Mouse (Mus musculus): Measurements from ENCODE around the gene Ppdpf.
"Not testable (repeated sequence)": the region's sequence is repeated elsewhere in the genome, so short reads cannot be mapped to it uniquely, and the experiment has no call there.

Ppdpf gene

DNA sequence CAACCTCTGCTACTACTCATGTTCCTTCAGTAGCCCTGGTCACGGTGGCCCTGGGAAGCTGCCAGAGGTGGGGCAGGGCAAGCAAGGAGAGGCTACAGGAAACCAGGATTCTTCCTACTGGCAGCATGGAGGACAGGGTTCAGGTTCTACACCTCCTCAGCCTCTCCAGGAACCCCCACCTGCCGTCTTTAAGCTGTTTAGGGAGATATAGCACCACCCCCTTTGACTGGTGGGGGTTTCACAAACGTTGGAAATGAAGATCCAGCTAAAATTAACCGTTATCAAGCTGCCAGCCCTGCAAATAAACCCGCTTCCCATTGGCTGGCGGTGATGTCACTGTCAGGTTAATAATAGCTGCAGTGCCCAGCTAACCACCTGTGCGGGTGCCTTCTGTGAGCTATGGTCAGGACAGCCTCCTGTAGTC is 27.9 kb upstream of the Ppdpf start:
- DNase-seq (ENCODE audit: low spot score) = no peak

GRCm38 (mm10) chr2:181159771-181160170 is 27.3 kb upstream of the Ppdpf start:
- no peak for DNase-seq (ENCODE audit: low spot score)

DNA sequence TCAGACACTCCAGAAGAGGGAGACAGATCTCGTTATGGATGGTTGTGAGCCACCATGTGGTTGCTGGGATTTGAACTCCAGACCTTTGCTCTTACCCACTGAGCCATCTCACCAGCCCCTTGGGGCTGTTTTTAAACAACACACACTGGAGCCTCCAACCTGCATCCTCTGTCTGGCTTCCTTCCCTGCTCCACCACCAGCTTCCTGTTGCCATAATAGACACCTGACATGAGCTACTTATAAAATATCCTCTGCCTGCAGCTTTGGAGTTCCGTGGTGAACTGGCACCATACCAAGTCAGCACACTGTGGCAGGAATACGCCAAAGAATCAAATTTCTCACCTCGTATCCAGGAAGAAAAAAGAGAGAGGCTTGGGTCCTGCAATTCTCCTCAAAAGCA is 26.2 kb upstream of the Ppdpf start:
- no peak for DNase-seq (ENCODE audit: low spot score)

- DNase-seq (ENCODE audit: low spot score) = no peak
Observed at GRCm38 (mm10) chr2:181166469-181166868, 20.6 kb upstream of the Ppdpf start.

DNA sequence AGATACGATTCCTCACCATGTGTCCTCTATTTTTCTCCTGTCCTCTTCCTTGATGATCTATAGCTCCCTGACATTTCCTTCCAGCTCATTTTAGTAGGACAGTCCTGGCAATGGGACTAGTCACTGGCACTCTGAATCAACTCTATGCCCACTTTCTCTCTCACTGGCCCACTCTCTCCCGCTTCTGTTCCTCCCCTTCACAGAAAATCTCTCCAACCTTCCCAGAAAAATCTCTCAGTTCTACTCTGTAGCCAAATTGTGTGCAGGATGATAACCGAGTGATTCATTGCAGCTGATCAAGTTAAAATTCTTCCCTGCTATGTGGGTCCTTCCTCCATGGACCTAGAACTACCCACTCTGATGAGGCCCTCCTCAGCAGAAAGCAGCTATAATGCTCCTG is 12.4 kb upstream of the Ppdpf start:
- no peak for DNase-seq (ENCODE audit: low spot score)

- no peak for DNase-seq (ENCODE audit: low spot score)
Observed at GRCm38 (mm10) chr2:181178015-181178414, 9.0 kb upstream of the Ppdpf start.

DNA sequence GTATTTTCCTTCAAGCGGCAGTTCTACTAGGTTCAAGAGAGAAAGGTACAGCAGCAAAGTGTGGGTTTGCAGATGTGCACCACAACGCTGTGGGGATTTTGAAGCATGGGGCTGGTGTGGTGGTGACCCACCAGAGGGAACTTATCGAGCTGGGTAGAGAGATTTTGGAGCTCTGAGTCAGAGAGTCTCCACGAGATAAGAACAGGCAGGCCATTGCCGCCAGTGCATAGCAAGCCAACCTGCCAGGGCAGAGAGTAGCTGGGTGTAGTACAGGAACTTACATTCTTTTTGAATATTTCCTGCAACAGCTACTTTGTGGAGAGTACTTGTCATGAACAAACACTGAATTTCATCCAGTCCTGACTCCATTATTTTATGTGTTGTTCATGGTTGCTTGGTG is 8.6 kb upstream of the Ppdpf start:
- no peak for DNase-seq (ENCODE audit: low spot score)

- DNase-seq (ENCODE audit: low spot score) = no peak
Observed at GRCm38 (mm10) chr2:181180898-181181297, 6.1 kb upstream of the Ppdpf start.

DNA sequence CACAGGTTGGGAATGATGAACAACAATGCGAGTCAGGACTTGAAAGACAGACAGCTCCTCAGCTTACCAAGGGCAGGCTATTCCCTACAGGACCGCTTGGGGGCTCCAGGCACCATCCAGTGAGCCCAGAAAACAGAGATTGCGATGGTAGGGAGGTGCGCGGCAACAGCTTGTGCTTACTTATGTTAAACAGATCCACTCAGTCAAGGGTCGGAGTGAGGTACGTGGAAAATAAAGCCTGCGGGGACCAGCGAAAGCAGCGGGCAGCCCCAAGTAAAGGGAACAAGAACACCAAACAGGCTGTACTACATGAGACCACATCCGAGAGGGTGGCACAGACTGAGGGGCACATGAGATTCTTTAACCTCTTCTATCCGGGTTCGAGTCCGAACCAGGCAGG is 412 bp upstream of the Ppdpf start:
- DNase-seq (ENCODE audit: low spot score) = peak; percentile 87

- DNase-seq (ENCODE audit: low spot score) = no peak
Observed at GRCm38 (mm10) chr2:181188681-181189080, 1.6 kb downstream of the Ppdpf start.

GRCm38 (mm10) chr2:181189321-181189720 is 2.3 kb downstream of the Ppdpf start:
- no peak for DNase-seq (ENCODE audit: low spot score)

DNA sequence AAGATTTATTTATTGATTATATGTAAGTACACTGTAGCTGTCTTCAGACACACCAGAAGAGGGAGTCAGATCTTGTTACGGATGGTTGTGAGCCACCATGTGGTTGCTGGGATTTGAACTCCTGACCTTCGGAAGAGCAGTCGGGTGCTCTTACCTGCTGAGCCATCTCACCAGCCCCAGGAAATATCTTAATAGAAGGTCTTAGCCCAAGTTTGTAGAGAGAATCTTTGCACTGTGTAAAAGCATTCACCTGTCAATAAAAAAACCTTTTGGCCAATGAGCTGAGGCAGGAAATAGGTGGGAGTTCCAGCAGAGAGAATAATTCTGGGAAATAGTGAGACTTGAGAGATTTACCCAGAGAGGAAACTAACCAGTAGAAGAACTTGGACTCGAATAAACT is 4.3 kb downstream of the Ppdpf start:
- not testable (repeated sequence) for DNase-seq (ENCODE audit: low spot score)

- no peak for DNase-seq (ENCODE audit: low spot score)
Observed at GRCm38 (mm10) chr2:181191936-181192335, 4.9 kb downstream of the Ppdpf start.

- no peak for DNase-seq (ENCODE audit: low spot score)
Observed at GRCm38 (mm10) chr2:181193044-181193443, 6.0 kb downstream of the Ppdpf start.

DNA sequence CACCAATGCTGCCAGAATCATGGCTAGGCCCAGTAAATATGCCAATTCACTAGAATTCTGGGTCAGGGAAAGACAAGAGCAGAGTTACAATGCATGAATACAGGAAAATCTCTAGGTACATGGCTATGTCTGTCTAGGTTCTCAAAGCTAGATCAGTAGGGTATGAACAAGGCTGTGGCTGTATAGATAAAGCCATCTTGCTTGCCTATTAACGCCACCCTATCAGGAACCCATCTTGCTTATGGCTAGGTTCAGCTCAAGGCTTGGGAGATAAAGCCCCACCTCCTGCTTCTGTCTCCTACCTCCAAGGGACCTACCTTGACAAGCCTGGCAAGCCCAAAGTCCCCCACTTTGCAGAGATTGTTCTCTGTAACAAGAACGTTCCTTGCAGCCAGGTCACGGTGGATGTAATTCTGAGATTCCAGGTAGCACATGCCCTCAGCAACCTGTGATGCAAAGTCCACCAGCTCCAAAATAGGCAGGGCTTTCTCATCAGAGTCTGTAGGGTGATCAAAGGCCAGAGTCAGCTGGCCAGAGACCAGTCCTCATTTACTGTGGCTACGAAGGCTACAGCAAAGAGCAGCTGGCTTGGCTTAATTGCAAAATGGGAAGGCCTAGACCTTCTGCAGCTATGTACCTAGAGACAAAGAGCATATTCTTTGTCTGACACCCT is 9.7 kb downstream of the Ppdpf start:
- no peak for DNase-seq (ENCODE audit: low spot score)

DNA sequence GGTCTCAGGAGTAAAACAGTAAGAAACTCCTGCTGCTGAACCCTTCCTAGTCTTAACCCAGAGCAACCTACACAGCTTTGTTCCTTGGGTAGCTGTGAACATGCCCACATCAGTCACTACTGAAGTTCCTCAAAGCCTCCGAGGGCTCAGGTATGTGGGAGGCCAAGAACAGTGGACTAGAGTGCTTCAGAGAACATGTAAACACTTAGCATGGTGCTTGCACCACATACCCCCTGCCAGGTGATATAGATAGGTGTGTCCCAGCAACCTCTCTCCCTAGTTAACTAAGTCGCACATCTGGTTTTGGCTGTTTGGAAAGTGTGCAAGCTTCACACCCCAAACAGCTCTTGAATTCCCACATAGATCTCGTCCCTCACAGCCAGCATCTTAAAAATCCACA is 14.6 kb downstream of the Ppdpf start:
- DNase-seq (ENCODE audit: low spot score) = no peak

DNA sequence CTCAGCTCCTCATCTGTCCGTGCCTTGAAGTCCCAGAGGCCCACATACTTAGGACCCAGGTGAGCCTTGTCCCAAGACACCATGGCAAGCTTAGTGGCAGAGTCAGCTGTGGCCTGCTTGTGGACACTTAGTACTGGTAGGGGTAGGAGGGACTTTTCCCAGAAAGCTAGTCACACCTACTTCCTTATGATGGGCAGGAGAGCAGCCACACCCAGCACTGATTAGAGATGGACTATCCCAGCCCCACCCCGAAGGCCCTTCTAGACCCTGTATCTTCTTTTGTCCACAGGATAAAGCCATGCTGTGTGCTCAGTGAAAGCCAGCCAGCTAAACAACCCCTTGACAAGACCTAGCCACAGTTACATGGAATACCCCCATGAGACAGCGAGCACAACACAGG is 15.4 kb downstream of the Ppdpf start, which contains the start of gene Ptk6:
Gene Ptk6, minus strand, starts transcription at position 368 of the 400 bp plus-strand sequence.
- no peak for DNase-seq (ENCODE audit: low spot score)

DNA sequence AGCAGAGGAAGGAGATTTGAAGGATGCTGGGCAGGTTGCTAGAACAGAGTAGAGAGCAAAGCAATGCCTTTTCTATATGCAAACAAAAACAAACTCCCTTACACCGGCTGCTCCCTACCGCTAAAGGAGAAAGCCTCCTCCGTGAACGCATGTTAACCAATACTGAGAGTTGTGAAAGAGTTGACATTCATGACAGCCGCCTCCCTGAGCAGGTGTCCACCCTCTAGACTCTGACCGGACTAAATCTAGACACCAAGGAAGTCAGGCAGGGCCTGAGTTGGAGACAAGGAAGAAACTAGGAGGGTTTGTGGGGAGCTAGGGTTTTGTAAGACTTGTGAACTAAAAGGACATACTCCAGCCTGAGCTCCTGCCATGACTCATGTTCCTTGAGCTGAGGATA is 15.8 kb downstream of the Ppdpf start:
- no peak for DNase-seq (ENCODE audit: low spot score)

- DNase-seq (ENCODE audit: low spot score) = peak; percentile 40
Observed at GRCm38 (mm10) chr2:181205678-181206077, 18.6 kb downstream of the Ppdpf start.

- peak; percentile 76 for DNase-seq (ENCODE audit: low spot score)
Observed at GRCm38 (mm10) chr2:181206118-181206517, 19.1 kb downstream of the Ppdpf start.

DNA sequence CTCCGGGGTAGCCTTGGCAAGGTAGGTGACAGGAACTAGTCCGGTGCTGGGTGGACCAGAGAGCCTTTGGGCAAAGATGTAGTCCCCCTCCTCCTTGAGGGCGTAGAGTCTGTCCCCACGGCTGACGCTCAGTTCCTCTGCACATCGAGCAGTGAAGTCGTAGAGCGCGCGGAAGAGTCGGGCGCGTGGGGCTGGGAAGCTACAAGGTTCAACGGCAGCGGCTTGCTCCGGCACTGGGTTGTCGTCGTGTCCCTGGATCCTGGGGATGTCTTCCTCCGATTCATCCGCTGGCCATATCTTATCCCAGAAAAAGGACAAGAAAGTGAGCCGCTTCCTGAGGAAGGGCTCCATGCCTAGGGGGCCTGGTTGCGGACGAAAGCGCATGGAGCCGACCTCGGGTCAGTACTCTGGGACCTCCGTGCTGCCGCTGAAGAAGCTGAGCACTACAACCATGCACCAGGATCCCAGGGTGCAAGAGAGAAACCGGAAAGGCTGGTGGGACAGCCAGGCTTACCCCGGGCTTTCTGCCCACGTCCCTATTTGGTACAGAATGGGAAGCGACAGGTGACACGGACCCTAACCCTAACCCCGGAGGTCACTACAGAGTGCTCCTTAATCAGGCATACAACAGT is 25.5 kb downstream of the Ppdpf start:
- no peak for DNase-seq (ENCODE audit: low spot score)

DNA sequence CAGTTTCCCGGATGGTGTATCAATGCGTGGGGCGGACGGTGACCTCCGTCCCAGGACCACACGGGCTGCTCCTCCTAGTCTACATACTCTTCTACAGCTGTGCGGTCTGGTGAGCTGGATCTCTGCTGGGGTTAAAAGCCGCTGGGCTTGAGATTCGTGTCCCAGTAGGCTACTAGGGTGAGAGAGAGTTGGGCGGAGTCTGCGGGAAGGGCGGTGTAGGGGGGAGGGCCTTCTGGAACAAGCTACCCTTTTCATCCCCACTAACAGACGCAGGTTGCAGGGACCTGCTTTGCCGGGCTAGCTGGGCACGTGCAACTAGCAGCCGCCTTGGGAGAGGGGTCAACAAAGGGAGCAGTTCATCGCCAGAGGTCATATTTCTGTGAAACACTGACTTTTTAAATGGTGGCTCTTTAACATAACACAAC is 26.0 kb downstream of the Ppdpf start, which contains the start of gene Srms:
Gene Srms, minus strand, starts transcription at position 165 of the 425 bp plus-strand sequence.
- DNase-seq (ENCODE audit: low spot score) = no peak

- no peak for DNase-seq (ENCODE audit: low spot score)
Observed at GRCm38 (mm10) chr2:181216037-181216436, 29.0 kb downstream of the Ppdpf start.
